Mouse (Mus musculus) erythroblast, embryonic 14.5 days (primary cell): ENCODE results near the gene Orc4.

Source experiments
- GATA1 ChIP-seq: IDR thresholded peaks from 2 replicates; pipeline ENCODE4 v1.6.1; 2012; ENCODE audit warnings: low read length, inconsistent platforms, mixed read lengths
- TAL1 ChIP-seq: IDR thresholded peaks from 3 replicates; pipeline ENCODE4 v1.6.1; 2012; ENCODE audit warnings: low read length, inconsistent platforms, mixed read lengths

DNA sequence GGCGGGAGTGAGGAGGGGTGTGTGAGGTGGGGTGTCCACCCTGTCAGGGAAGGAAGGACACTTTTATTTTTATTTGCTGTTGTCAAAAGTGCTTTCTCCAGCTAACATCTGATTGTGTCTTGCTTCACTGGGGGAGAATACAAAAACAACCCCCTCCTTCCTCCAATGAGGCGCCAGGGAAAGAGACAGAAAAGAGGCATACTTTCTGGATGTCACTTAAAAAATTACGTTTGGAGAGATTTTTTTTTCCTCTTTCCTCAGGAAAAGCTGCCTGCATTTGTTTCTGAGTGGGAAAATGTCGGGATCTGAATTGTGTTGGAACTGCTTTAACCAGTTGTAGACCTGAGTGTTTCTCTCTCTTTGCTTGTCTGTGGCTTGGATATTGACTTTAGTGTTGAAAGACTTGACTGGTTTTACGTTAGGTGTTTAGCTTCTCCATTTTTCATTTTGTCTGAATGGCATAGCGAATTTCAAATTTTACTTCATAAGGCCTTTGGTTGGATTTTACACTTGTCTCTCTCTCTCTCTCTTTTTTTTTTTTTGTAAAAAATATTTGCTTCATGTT is 321 bp upstream of the Orc4 start:
- TF ChIP-seq GATA1 (no peak), TAL1 (no peak)
